Mouse (Mus musculus): ENCODE measurements at regions not wholly inside any gene's neighbourhood (a gene's known extent, or its start where the extent isn't known, plus 50 kb on each side); places are given as distances from the start of the nearest gene placed in this dataset.

DNA sequence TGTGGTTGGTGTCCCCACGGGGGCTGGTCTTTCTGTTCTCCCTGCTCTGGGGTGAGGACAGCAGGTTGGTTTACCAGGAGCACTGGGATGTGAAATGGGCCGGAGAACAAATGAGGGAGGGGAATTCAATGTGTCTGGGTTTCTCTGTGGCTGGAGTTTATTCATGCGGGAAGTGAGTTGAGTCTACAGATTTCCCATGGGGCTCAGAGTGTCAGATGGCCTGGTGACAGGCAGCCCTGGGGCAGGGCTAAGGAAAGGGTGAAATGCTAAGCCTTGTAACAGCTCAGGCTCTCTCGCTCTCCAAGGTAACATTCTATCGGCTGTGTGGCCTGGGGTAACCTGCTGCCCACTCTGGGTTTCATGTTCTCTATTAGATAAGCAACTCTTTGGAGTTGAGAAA, 167.5 kb downstream of the Gm26897 start:
- no peaks in the 10 kb centered on the region for H3K36me3 ChIP-seq (ENCODE audit: control insufficient read depth, insufficient read depth, low read length, poor library complexity, severe bottlenecking)
- TF ChIP-seq EP300 (IDR thresholded peaks at IDR 0.05; ENCODE audit: insufficient read depth, low read depth, low read length) (no peak), POLR2A (IDR thresholded peaks at IDR 0.05; ENCODE audit: insufficient read depth, low read length) (no peak), CTCF (IDR thresholded peaks at IDR 0.05; ENCODE audit: low read depth, low read length) (no peak)
- no peak overlapping the region for H3K9ac ChIP-seq (ENCODE audit: low read depth, poor library complexity, severe bottlenecking)
- no peaks in the 10 kb centered on the region for H3K9me3 ChIP-seq (replicated peaks; ENCODE audit: control insufficient read depth, insufficient read depth, low read length, poor library complexity, severe bottlenecking)
- H3K27me3 ChIP-seq (ENCODE audit: control insufficient read depth, insufficient read depth, low read length, poor library complexity, severe bottlenecking), result no peaks in the 10 kb centered on the region
- no peaks in the 10 kb centered on the region for H3K4me1 ChIP-seq (ENCODE audit: control insufficient read depth, insufficient read depth, low read length)
- H3K4me3 ChIP-seq (ENCODE audit: low read depth, low read length), result no peak overlapping the region
- H3K27ac ChIP-seq (ENCODE audit: insufficient read depth, low read length), result no peak overlapping the region

GRCm38 (mm10) chr5:111901678-111902077, 168.0 kb downstream of the Gm26897 start:
- no peaks in the 10 kb centered on the region for H3K9me3 ChIP-seq (replicated peaks; ENCODE audit: control insufficient read depth, insufficient read depth, low read length, poor library complexity, severe bottlenecking)
- no peaks in the 10 kb centered on the region for H3K27me3 ChIP-seq (ENCODE audit: control insufficient read depth, insufficient read depth, low read length, poor library complexity, severe bottlenecking)
- H3K36me3 ChIP-seq (ENCODE audit: control insufficient read depth, insufficient read depth, low read length, poor library complexity, severe bottlenecking), result no peaks in the 10 kb centered on the region
- H3K9ac ChIP-seq (ENCODE audit: low read depth, poor library complexity, severe bottlenecking), result no peak overlapping the region
- TF ChIP-seq CTCF (IDR thresholded peaks at IDR 0.05; ENCODE audit: low read depth, low read length) (no peak), EP300 (IDR thresholded peaks at IDR 0.05; ENCODE audit: insufficient read depth, low read depth, low read length) (no peak), POLR2A (IDR thresholded peaks at IDR 0.05; ENCODE audit: insufficient read depth, low read length) (no peak)
- H3K4me3 ChIP-seq (ENCODE audit: low read depth, low read length), result no peak overlapping the region
- no peak overlapping the region for H3K27ac ChIP-seq (ENCODE audit: insufficient read depth, low read length)
- H3K4me1 ChIP-seq (ENCODE audit: control insufficient read depth, insufficient read depth, low read length), result no peaks in the 10 kb centered on the region

GRCm38 (mm10) chr5:111908085-111908484, 174.4 kb downstream of the Gm26897 start:
- no peaks in the 10 kb centered on the region for H3K27me3 ChIP-seq (ENCODE audit: control insufficient read depth, insufficient read depth, low read length, poor library complexity, severe bottlenecking)
- no peak overlapping the region for H3K9ac ChIP-seq (ENCODE audit: low read depth, poor library complexity, severe bottlenecking)
- H3K9me3 ChIP-seq (replicated peaks; ENCODE audit: control insufficient read depth, insufficient read depth, low read length, poor library complexity, severe bottlenecking), result no peaks in the 10 kb centered on the region
- TF ChIP-seq CTCF (IDR thresholded peaks at IDR 0.05; ENCODE audit: low read depth, low read length), result no peak
- no peak for TF ChIP-seq EP300 (IDR thresholded peaks at IDR 0.05; ENCODE audit: insufficient read depth, low read depth, low read length)
- TF ChIP-seq POLR2A (IDR thresholded peaks at IDR 0.05; ENCODE audit: insufficient read depth, low read length), result no peak
- no peak overlapping the region for H3K27ac ChIP-seq (ENCODE audit: insufficient read depth, low read length)
- no peaks in the 10 kb centered on the region for H3K36me3 ChIP-seq (ENCODE audit: control insufficient read depth, insufficient read depth, low read length, poor library complexity, severe bottlenecking)
- no peak overlapping the region for H3K4me3 ChIP-seq (ENCODE audit: low read depth, low read length)
- H3K4me1 ChIP-seq (ENCODE audit: control insufficient read depth, insufficient read depth, low read length), result no peaks in the 10 kb centered on the region

- no peaks in the 10 kb centered on the region for H3K27me3 ChIP-seq (ENCODE audit: control insufficient read depth, insufficient read depth, low read length, poor library complexity, severe bottlenecking)
- no peak overlapping the region for H3K9ac ChIP-seq (ENCODE audit: low read depth, poor library complexity, severe bottlenecking)
- no peak overlapping the region for H3K4me3 ChIP-seq (ENCODE audit: low read depth, low read length)
- no peaks in the 10 kb centered on the region for H3K4me1 ChIP-seq (ENCODE audit: control insufficient read depth, insufficient read depth, low read length)
- TF ChIP-seq POLR2A (IDR thresholded peaks at IDR 0.05; ENCODE audit: insufficient read depth, low read length), result no peak
- TF ChIP-seq EP300 (IDR thresholded peaks at IDR 0.05; ENCODE audit: insufficient read depth, low read depth, low read length), result no peak
- no peak for TF ChIP-seq CTCF (IDR thresholded peaks at IDR 0.05; ENCODE audit: low read depth, low read length)
- no peaks in the 10 kb centered on the region for H3K9me3 ChIP-seq (replicated peaks; ENCODE audit: control insufficient read depth, insufficient read depth, low read length, poor library complexity, severe bottlenecking)
- no peaks in the 10 kb centered on the region for H3K36me3 ChIP-seq (ENCODE audit: control insufficient read depth, insufficient read depth, low read length, poor library complexity, severe bottlenecking)
- no peak overlapping the region for H3K27ac ChIP-seq (ENCODE audit: insufficient read depth, low read length)
These were observed 176.8 kb downstream of the Gm26897 start for GRCm38 (mm10) chr5:111910514-111910913.

GRCm38 (mm10) chr5:111913354-111913753, 179.6 kb downstream of the Gm26897 start:
- Histone ChIP-seq H3K4me1 (ENCODE audit: control insufficient read depth, insufficient read depth, low read length) (no peaks in the 10 kb centered on the region), H3K27me3 (ENCODE audit: control insufficient read depth, insufficient read depth, low read length, poor library complexity, severe bottlenecking) (no peaks in the 10 kb centered on the region), H3K9ac (ENCODE audit: low read depth, poor library complexity, severe bottlenecking) (no peak overlapping the region), H3K4me3 (ENCODE audit: low read depth, low read length) (no peak overlapping the region), H3K27ac (ENCODE audit: insufficient read depth, low read length) (no peak overlapping the region), H3K36me3 (ENCODE audit: control insufficient read depth, insufficient read depth, low read length, poor library complexity, severe bottlenecking) (no peaks in the 10 kb centered on the region), H3K9me3 (replicated peaks; ENCODE audit: control insufficient read depth, insufficient read depth, low read length, poor library complexity, severe bottlenecking) (no peaks in the 10 kb centered on the region)
- TF ChIP-seq EP300 (IDR thresholded peaks at IDR 0.05; ENCODE audit: insufficient read depth, low read depth, low read length), result no peak
- no peak for TF ChIP-seq CTCF (IDR thresholded peaks at IDR 0.05; ENCODE audit: low read depth, low read length)
- no peak for TF ChIP-seq POLR2A (IDR thresholded peaks at IDR 0.05; ENCODE audit: insufficient read depth, low read length)

DNA sequence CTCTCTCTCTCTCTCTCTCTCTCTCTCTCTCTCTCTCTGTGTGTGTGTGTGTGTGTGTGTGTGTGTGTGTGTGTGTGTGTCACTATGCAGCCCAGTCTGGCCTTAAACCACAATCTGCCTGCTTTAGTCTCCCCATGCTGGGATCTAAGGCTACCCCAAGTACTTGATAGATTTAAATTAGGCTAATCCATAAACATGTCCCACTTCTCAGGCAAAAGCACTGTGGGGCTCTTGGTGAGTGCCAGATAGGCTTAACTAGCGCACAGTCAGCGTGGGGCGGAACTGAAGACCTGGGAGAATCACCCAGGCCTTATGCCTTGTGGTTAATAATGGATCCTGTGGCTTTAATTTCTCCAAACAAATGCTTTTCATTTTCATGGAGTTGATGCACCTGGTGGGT, 180.6 kb downstream of the Gm26897 start:
- Histone ChIP-seq H3K4me1 (ENCODE audit: control insufficient read depth, insufficient read depth, low read length) (no peaks in the 10 kb centered on the region), H3K9me3 (replicated peaks; ENCODE audit: control insufficient read depth, insufficient read depth, low read length, poor library complexity, severe bottlenecking) (no peaks in the 10 kb centered on the region), H3K9ac (ENCODE audit: low read depth, poor library complexity, severe bottlenecking) (no peak overlapping the region), H3K4me3 (ENCODE audit: low read depth, low read length) (no peak overlapping the region), H3K27ac (ENCODE audit: insufficient read depth, low read length) (no peak overlapping the region), H3K27me3 (ENCODE audit: control insufficient read depth, insufficient read depth, low read length, poor library complexity, severe bottlenecking) (no peaks in the 10 kb centered on the region), H3K36me3 (ENCODE audit: control insufficient read depth, insufficient read depth, low read length, poor library complexity, severe bottlenecking) (no peaks in the 10 kb centered on the region)
- no peak for TF ChIP-seq POLR2A (IDR thresholded peaks at IDR 0.05; ENCODE audit: insufficient read depth, low read length)
- no peak for TF ChIP-seq EP300 (IDR thresholded peaks at IDR 0.05; ENCODE audit: insufficient read depth, low read depth, low read length)
- no peak for TF ChIP-seq CTCF (IDR thresholded peaks at IDR 0.05; ENCODE audit: low read depth, low read length)
